Mouse (Mus musculus): ENCODE data around the gene Rasa4.

DNA sequence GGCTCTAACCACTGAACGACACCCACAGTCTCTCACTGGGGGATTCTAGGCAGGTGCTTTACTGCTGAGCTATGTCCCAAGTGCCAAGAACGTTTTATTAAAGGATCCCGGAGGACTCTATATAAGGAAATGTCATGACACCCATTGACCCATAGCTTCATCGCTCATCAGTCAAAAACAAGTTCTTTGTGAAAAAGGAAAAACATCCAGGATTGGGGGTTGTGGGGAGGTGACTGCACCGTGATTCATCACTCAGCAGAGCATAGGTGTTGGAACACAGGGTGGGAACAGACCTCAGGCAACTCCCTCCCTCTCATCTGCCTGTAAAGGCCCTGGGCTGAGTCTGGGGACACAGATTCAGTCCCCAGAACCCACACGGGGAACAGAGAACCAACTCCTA, 33.8 kb upstream of the Rasa4 start:
- no peak for TF ChIP-seq CTCF (conservative IDR thresholded peaks at IDR 0.05; ENCODE audit: insufficient read depth, insufficient read length, low read depth, low read length)
- no peak for TF ChIP-seq POLR2A (IDR thresholded peaks at IDR 0.05; ENCODE audit: low read depth, low read length)
